Mouse (Mus musculus) embryo, embryonic 11 days (tissue): ENCODE measurements around the gene Galr3.
A peak's percentile ranks its signal among the peaks of the same experiment; 100 is the strongest.
"Not testable (repeated sequence)": the region's sequence is repeated elsewhere in the genome, so short reads cannot be mapped to it uniquely, and the experiment has no call there.

Source experiments
- DNase-seq: peaks from one replicate; pipeline ENCODE4 v3.0.0-alpha.2; 2015

Gene Galr3

GRCm38 (mm10) chr15:79027291-79028205, 14.1 kb upstream of the Galr3 start:
- DNase-seq: no peak

- DNase-seq: peak; percentile 94
These were observed 13.4 kb upstream of the Galr3 start, which contains the start of gene H1f0 for GRCm38 (mm10) chr15:79028237-79028738. Gene H1f0, plus strand, starts transcription at chr15:79028450.

GRCm38 (mm10) chr15:79028823-79029484, 12.7 kb upstream of the Galr3 start:
- no peak for DNase-seq

- peak; percentile 50 for DNase-seq
These were observed 12.0 kb upstream of the Galr3 start for GRCm38 (mm10) chr15:79029519-79030241.

GRCm38 (mm10) chr15:79030551-79031435, 10.9 kb upstream of the Galr3 start:
- peak; percentile 97 for DNase-seq

- not testable (repeated sequence) for DNase-seq
These were observed 9.8 kb upstream of the Galr3 start for GRCm38 (mm10) chr15:79031908-79032307.

- DNase-seq: peak; percentile 87
These were observed 3.8 kb upstream of the Galr3 start for GRCm38 (mm10) chr15:79037913-79038328.

- DNase-seq: no peak
These were observed 3.4 kb upstream of the Galr3 start for GRCm38 (mm10) chr15:79038331-79038730.

GRCm38 (mm10) chr15:79038853-79039252, 2.8 kb upstream of the Galr3 start:
- DNase-seq: peak; percentile 84

GRCm38 (mm10) chr15:79040501-79041416, 926 bp upstream of the Galr3 start:
- DNase-seq: peak; percentile 58

- peak; percentile 70 for DNase-seq
These were observed 1.2 kb downstream of the Galr3 start for GRCm38 (mm10) chr15:79042721-79043491.

GRCm38 (mm10) chr15:79044837-79045236, 3.2 kb downstream of the Galr3 start:
- DNase-seq: peak; percentile 57

GRCm38 (mm10) chr15:79048186-79048585, 6.5 kb downstream of the Galr3 start:
- no peak for DNase-seq

GRCm38 (mm10) chr15:79050160-79050845, 8.6 kb downstream of the Galr3 start:
- DNase-seq: no peak

GRCm38 (mm10) chr15:79050964-79051363, 9.3 kb downstream of the Galr3 start:
- DNase-seq: no peak

- DNase-seq: no peak
These were observed 10.0 kb downstream of the Galr3 start for GRCm38 (mm10) chr15:79051461-79052360.

- DNase-seq: no peak
These were observed 10.7 kb downstream of the Galr3 start for GRCm38 (mm10) chr15:79052366-79052765.

GRCm38 (mm10) chr15:79056601-79057000, 14.9 kb downstream of the Galr3 start:
- DNase-seq: no peak
